Mouse (Mus musculus): ENCODE measurements around the gene Gm28269. TPM values are rescaled to one million over a fixed set of nuclear protein-coding genes. Genes with fewer than 3 reads are reported as not detected.

Gene Gm28269
- not detected in 2 replicates for polyA plus RNA-seq (2016; fragmentation: Nextera tagmentation; extraction: Ambion mirVana)

DNA sequence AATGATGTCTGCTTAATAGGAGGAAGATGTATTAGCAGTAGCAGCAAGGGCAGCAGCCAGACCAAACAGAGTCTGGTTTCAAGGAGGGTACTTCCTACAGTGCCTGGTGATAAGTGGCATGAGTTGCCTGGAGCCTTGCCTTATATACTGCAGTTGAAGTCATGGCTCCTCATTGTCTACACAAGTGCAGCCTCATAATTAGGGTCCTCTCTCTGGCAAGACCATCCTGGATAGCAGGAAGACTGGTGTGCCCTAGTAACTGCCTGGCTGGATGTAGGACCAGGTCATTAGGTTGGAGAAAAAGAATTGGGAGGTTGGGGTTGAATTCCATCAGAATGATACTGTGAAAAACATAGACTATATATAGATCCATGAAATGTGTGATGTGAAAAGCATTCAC, at the start of gene Gm28269:
Gm28269 (minus strand) TSS at position 101 of the 400 bp plus-strand sequence.
- no peak for ATAC-seq (ENCODE audit: insufficient number of reproducible peaks, low FRiP score)
- Histone ChIP-seq H3K27me3 (replicated peaks) (no peaks in the 10 kb centered on the region), H3K9ac (no peak within 1 kb of the TSS), H3K4me1 (replicated peaks) (no peaks in the 10 kb centered on the region), H3K27ac (ENCODE audit: poor library complexity, severe bottlenecking) (no peak within 1 kb of the TSS), H3K9me3 (replicated peaks) (no peaks in the 10 kb centered on the region), H3K36me3 (no peaks in the 10 kb centered on the region), H3K4me2 (no peak within 1 kb of the TSS), H3K4me3 (no peak within 1 kb of the TSS)

DNA sequence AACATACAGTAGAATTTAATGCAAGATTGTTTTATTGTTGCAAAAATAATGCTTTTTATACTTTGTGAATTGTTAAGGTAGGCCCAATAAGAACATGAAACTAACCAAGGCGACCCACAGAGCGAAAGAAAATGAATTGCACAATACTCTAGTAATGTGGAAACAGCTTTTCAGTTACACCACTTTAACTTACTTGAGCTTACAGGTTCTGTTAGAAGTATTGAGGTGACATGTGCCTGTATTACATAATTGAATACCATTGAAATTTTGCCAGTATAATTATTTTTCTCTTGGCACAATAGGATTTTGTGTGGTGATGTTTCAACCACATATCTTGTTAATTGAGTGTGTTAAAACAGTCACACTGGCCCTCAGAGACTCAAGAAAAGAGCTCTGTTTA, 28.0 kb downstream of the Gm28269 start:
- no peak overlapping the region for H3K9ac ChIP-seq
- WGBS, result 82% methylated on average over 2 of the region's 2 CpGs
- H3K9me3 ChIP-seq (replicated peaks), result no peaks in the 10 kb centered on the region
- no peaks in the 10 kb centered on the region for H3K27me3 ChIP-seq (replicated peaks)
- no peaks in the 10 kb centered on the region for H3K36me3 ChIP-seq
- ATAC-seq (ENCODE audit: insufficient number of reproducible peaks, low FRiP score), result no peak
- no peak overlapping the region for H3K4me2 ChIP-seq
- no peak overlapping the region for H3K4me3 ChIP-seq
- no peak overlapping the region for H3K27ac ChIP-seq (ENCODE audit: poor library complexity, severe bottlenecking)
- 0 out of 2 replicates have a peak, but pooled peaks cover 3% of the 10 kb centered on the region for H3K4me1 ChIP-seq (replicated peaks)

DNA sequence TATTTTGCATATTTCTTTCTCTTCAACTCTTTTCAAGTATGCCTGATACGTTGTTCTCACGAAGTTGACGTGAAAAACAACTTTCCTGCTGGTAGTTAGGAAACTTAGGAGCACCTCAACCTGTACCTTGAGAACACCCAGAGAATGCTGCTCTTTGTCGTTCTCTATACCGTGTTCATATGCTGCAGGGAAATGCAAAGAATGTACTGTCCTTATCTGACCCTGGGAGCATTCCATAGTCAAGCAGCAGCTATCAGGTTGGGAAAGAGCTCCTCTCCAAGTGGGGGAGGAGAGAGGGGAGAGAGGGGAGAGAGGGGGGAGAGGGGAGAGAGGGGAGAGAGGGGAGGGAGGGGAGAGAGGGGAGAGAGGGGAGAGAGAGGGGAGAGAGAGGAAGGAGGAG, 29.6 kb downstream of the Gm28269 start:
- no peak overlapping the region for H3K9ac ChIP-seq
- no peak overlapping the region for H3K27ac ChIP-seq (ENCODE audit: poor library complexity, severe bottlenecking)
- no peaks in the 10 kb centered on the region for H3K9me3 ChIP-seq (replicated peaks)
- H3K27me3 ChIP-seq (replicated peaks), result no peaks in the 10 kb centered on the region
- no peaks in the 10 kb centered on the region for H3K36me3 ChIP-seq
- no peak overlapping the region for H3K4me3 ChIP-seq
- no peak for ATAC-seq (ENCODE audit: insufficient number of reproducible peaks, low FRiP score)
- 40% methylated on average over 5 of the region's 5 CpGs for WGBS
- H3K4me2 ChIP-seq, result no peak overlapping the region
- 0 out of 2 replicates have a peak, but pooled peaks cover 3% of the 10 kb centered on the region for H3K4me1 ChIP-seq (replicated peaks)

DNA sequence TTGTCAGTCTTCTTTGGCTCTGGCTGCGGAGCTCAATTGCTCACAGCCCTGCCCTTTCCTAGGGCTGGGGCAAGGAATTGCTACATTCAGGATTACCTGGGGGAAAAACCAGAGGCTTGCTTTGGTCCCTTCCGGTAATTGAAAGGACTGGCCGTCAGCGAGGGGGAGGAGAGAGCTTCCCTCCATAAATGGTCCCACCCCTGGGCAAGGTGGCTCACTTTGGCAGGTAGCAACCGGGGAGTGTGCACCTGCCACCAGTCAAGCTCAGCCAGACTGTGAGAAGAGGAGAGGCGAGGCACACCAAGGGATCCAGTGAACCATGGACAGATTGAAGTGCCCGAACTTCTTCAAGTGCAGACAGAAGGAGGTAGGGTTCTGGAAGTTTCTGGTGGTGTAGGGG, 30.1 kb downstream of the Gm28269 start, which contains the start of gene Slc6a14:
Slc6a14 (plus strand) TSS at position 68 of the 400 bp plus-strand sequence.
- no peak within 1 kb of the TSS for H3K4me3 ChIP-seq
- no peak within 1 kb of the TSS for H3K9ac ChIP-seq
- H3K27ac ChIP-seq (ENCODE audit: poor library complexity, severe bottlenecking), result no peak within 1 kb of the TSS
- 60% methylated on average over 7 of the region's 7 CpGs for WGBS
- no peak for ATAC-seq (ENCODE audit: insufficient number of reproducible peaks, low FRiP score)
- H3K4me1 ChIP-seq (replicated peaks), result 0 out of 2 replicates have a peak, but pooled peaks cover 3% of the 10 kb centered on the region
- no peaks in the 10 kb centered on the region for H3K9me3 ChIP-seq (replicated peaks)
- H3K27me3 ChIP-seq (replicated peaks), result no peaks in the 10 kb centered on the region
- no peak within 1 kb of the TSS for H3K4me2 ChIP-seq
- H3K36me3 ChIP-seq, result no peaks in the 10 kb centered on the region

DNA sequence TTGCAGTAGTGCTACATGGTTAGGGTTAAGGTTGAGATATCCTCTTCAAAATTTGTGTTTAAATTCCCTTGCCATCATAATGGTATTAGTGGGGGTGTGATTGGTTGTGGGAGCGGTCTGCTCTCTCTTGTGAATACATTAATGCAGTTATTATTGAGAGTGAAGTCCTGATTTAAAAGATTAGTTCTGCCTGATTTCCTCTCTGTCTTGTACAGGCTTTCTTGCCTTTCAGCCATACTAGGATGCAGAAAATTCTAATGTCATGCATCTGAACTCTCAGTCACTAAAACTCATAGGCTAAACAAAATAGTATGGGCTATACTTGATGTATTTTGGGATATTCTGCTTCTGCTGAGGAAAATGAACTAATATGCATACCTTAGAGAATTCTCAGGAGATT, 40.4 kb downstream of the Gm28269 start:
- 65% methylated on average over 1 of the region's 1 CpGs for WGBS
- ATAC-seq (ENCODE audit: insufficient number of reproducible peaks, low FRiP score), result no peak
- no peaks in the 10 kb centered on the region for H3K27me3 ChIP-seq (replicated peaks)
- H3K4me2 ChIP-seq, result no peak overlapping the region
- no peaks in the 10 kb centered on the region for H3K9me3 ChIP-seq (replicated peaks)
- no peak overlapping the region for H3K27ac ChIP-seq (ENCODE audit: poor library complexity, severe bottlenecking)
- no peaks in the 10 kb centered on the region for H3K36me3 ChIP-seq
- H3K9ac ChIP-seq, result no peak overlapping the region
- no peaks in the 10 kb centered on the region for H3K4me1 ChIP-seq (replicated peaks)
- H3K4me3 ChIP-seq, result no peak overlapping the region

DNA sequence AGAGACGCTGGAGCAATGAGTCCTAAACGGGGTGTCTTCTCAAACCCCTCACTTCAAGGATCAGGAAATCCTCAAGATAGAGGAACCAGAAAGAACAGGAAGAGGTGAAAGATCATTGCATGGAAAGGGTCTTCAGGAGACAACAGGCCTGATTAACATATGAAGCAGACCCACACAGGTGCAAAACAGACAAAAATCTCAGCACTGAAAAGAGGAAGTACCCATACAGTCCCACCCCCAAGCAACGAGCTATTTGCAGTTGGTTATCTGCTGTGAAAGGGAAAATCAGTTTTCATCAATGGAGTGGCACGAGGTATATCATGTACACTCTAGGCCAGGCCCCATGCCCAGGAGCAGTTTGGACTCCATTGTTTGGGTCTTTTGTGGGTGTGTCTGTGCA, 43.3 kb downstream of the Gm28269 start:
- Histone ChIP-seq H3K27me3 (replicated peaks) (no peaks in the 10 kb centered on the region), H3K9ac (no peak overlapping the region), H3K4me3 (no peak overlapping the region), H3K27ac (ENCODE audit: poor library complexity, severe bottlenecking) (no peak overlapping the region), H3K4me2 (no peak overlapping the region), H3K4me1 (replicated peaks) (no peaks in the 10 kb centered on the region), H3K36me3 (no peaks in the 10 kb centered on the region), H3K9me3 (replicated peaks) (no peaks in the 10 kb centered on the region)
- ATAC-seq (ENCODE audit: insufficient number of reproducible peaks, low FRiP score), result no peak
- WGBS, result 52% methylated on average over 4 of the region's 4 CpGs

DNA sequence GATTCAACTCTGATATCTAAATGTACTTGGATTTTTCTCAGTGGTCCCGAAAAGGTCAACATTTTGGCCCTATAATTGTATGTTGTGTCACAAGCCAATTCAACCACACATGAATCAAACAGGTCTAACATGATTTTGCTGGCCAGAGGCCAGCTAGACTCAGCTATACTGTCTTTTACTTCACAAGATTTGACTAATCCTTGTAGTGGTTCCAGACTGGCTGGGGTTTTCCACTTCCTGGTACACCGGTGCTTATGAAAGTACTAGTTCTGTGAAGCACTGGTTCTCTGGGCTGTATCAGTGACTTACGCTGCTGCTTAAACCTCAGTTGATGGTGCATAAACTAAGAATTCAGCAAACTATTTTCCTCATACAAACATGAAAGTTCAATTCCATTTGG, 49.2 kb downstream of the Gm28269 start:
- no peak overlapping the region for H3K27ac ChIP-seq (ENCODE audit: poor library complexity, severe bottlenecking)
- no peak overlapping the region for H3K9ac ChIP-seq
- no peak for ATAC-seq (ENCODE audit: insufficient number of reproducible peaks, low FRiP score)
- no peaks in the 10 kb centered on the region for H3K4me1 ChIP-seq (replicated peaks)
- no peaks in the 10 kb centered on the region for H3K36me3 ChIP-seq
- H3K4me3 ChIP-seq, result no peak overlapping the region
- no peak overlapping the region for H3K4me2 ChIP-seq
- H3K9me3 ChIP-seq (replicated peaks), result no peaks in the 10 kb centered on the region
- WGBS, result 81% methylated on average over 3 of the region's 3 CpGs
- H3K27me3 ChIP-seq (replicated peaks), result no peaks in the 10 kb centered on the region

DNA sequence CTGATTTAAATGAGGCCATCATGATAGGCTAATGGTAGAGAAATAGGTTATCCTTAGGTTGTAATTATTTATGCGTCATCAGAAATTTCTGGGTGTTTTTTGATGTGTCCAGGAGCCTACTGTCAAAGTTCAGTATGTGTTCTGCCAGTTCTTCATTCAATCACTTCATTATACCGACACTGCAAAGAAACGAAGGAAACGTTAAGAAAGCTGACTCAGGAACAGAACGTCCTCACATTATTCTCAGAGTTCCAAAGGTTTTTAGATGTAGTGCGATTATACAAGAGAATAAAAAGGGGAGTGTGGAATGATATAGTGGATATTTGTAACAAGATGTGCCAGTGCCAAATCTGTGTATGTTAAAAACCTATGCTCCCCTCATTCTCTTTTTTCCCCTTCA, 49.7 kb downstream of the Gm28269 start:
- ATAC-seq (ENCODE audit: insufficient number of reproducible peaks, low FRiP score), result no peak
- Histone ChIP-seq H3K4me2 (no peak overlapping the region), H3K9ac (no peak overlapping the region), H3K9me3 (replicated peaks) (no peaks in the 10 kb centered on the region), H3K36me3 (no peaks in the 10 kb centered on the region), H3K27ac (ENCODE audit: poor library complexity, severe bottlenecking) (no peak overlapping the region), H3K4me3 (no peak overlapping the region), H3K4me1 (replicated peaks) (no peaks in the 10 kb centered on the region), H3K27me3 (replicated peaks) (no peaks in the 10 kb centered on the region)
- 74% methylated on average over 6 of the region's 6 CpGs for WGBS

Other genes starting within 250 kb of the Gm28269 start
- gene Slc6a14, start 30.2 kb downstream of the Gm28269 start, polyA plus RNA-seq (2016; fragmentation: Nextera tagmentation; extraction: Ambion mirVana), result not detected in 2 replicates

All from heart, embryonic 12.5 days (tissue).